Mouse (Mus musculus) adrenal gland, postnatal 0 days (tissue): ENCODE measurements around the gene Emilin3. TPM values are rescaled to one million over a fixed set of nuclear protein-coding genes. Genes with fewer than 3 reads are reported as not detected.

Source experiments
- polyA plus RNA-seq: library from polyadenylated mRNA; unstranded; fragments of >200 nt; fragmentation: Nextera tagmentation; extraction: Ambion mirVana; gene quantifications from 2 replicates; pipeline ENCODE4 v1.2.1, GENCODE M21; 2015

Emilin3 gene
- 2.0 and 4.7 TPM in 2 replicates for polyA plus RNA-seq

DNA sequence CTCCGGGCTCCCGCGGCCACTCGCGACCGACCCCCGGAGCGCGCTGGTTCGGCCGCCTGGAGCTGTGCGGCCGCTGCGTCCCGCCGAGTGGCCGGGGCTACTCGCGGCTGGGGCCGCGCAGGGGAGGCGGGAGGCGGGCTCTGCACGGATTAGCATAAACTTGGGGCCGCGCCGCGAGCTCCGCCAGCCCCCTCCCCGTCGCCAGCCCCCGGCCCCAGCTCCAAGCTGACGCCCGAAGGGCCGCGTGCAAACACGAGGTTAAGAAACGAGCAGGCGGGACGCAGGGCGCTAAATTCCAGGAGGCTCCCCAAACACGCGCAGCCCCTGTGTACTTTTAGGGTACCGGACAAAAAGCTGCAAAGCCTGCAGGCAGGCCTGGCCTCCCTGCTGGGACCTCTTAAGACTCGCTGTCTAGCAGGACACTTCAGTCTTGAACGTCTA, at the start of gene Emilin3:
TSS of gene Emilin3 (minus strand) at position 98 of the 441 bp plus-strand sequence.

DNA sequence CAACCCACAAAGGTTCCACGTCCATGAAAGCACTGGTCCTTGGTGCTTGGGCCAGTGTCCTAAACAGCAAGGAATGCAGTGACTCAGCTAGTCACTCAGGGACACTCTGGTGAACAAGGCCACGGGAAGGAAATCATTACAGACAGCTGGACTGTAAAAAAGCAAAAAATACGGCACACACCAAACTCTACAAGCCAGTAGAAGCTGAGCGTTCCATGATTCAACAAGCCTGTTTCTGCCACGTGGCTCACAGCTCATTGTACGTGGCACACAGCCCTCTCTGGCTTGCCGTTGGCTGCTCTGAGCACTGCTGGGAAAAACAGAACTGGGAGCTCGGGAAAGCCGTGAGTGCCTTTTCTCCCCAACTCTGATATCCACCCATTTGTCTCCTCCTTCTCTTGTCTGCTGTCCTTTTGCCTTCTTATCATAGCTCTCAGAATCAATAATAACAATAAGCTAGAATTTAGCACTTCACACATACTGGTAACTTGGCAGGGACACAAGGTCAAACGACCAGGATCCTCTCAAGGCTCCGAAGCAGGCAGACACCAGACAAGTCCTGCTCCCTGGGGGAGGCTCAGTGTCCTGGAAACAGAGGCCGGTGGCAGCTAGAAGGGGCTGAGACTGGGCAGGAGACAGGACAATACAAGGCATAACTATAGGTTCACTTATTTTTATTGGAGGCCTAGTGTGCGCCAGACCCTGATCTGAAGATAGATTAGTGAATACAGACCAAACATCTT, 31.5 kb downstream of the Emilin3 start, which contains the start of gene Lpin3:
TSS of gene Lpin3 (plus strand) at position 218 of the 743 bp plus-strand sequence.

DNA sequence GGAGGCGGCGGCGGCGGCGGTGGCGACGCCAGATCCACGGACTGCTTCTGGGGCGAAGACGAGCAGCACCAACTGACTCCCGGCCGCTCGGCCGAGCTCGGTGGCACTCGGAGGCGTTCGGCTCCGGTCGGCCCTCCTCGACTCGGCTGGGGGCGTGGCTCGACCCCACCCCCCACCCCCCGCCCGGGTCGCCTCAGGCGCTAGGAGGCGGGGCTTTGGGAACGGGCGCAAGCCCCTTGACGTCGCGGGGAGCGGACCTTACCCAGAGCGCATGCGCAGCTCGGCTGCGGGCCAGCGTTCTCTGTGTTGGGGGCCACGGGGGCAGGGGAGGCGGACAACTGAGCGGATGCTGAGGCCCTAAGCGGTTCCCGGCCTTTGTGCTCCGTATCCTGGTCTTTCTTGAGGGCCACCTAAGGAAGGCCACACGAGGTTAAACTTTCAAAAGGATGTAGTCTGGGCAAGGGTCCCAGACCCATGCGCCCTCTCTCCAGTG, 39.2 kb downstream of the Emilin3 start, which contains the start of gene Zhx3:
TSS of gene Zhx3 (minus strand) at position 109 of the 493 bp plus-strand sequence.

Other genes with a start within 250 kb of the Emilin3 start
- gene Plcg1, start 181.0 kb downstream of the Emilin3 start, polyA plus RNA-seq, result 18.7 and 31.6 TPM in 2 replicates
- gene Zhx3, start 39.3 kb downstream of the Emilin3 start, polyA plus RNA-seq, result 9.5 and 11.0 TPM in 2 replicates
- gene Lpin3, start 31.7 kb downstream of the Emilin3 start, polyA plus RNA-seq, result 9.5 and 26.2 TPM in 2 replicates
- 14.3 and 19.0 TPM in 2 replicates for gene Chd6, start 196.7 kb upstream of the Emilin3 start, polyA plus RNA-seq